Mouse (Mus musculus) spleen, embryonic (tissue): ENCODE data around the gene Tango2.

ENCODE experiments used
- CTCF ChIA-PET: fragments of 350-600 bp; sonication (Branson Sonifier 250); formaldehyde crosslinking; loops from one replicate; lab custom pipeline; 2022; lab: Charles Lee

Gene Tango2

DNA sequence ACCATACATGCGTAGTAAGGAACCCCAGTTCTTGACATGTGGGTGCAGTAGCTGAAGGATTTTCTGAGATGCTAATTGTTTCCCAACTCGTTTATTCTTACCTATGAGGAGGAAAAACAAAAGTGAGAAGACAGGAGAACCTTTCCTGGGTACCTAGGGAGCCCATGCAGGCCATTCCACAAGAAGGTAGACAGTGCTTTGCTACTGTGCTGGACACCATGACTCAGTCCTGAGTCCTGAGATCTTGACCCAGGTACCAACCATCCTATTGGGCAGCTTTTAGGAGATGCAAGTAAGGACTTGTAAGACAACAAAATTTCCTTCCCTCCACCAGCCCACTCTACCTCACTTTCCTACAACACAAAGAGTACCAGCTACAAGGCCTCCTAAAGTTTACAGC is 89.7 kb downstream of the Tango2 start, which contains the start of gene Gm49776:
Gene Gm49776 (minus strand): TSS at position 101 of the 400 bp plus-strand sequence.
- CTCF ChIA-PET: no interaction called here

DNA sequence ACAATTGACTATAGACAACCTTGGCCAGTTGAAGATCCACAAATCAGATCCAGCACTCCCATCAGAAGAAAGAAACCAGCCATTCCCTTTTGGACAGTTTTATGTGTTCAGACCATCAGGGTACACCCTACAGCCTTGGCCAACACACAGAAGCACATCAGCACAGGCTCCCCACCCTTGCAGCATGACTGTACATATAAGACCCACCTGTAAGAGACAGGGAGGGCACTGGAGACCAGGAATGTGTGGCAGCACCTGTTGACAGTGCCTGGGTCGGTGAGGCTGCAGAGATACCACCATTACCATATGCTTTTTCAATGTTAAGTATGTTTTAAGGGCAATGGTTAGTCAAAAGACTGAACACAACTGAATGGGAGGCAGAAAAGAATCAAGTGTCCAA is 94.0 kb downstream of the Tango2 start:
- CTCF ChIA-PET: no interaction called here

DNA sequence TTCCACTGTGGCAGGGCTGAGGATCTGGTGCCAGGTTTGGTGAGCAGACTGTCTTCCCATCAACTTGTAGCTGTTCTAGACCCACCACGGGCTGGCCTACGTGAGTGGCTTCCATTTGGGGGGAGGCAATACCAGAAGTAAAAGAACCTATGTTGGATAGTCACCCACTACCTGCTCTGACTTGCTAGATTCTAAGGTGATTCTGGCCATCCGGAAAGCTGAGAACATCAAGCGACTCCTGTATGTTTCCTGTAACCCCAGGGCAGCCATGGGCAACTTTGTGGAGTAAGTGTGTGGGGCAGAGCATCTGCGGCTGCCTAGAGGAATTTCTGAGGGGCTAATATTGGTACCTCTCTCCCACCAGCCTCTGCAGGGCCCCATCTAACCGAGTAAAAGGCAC is 95.2 kb downstream of the Tango2 start:
- CTCF ChIA-PET: no interaction called here

DNA sequence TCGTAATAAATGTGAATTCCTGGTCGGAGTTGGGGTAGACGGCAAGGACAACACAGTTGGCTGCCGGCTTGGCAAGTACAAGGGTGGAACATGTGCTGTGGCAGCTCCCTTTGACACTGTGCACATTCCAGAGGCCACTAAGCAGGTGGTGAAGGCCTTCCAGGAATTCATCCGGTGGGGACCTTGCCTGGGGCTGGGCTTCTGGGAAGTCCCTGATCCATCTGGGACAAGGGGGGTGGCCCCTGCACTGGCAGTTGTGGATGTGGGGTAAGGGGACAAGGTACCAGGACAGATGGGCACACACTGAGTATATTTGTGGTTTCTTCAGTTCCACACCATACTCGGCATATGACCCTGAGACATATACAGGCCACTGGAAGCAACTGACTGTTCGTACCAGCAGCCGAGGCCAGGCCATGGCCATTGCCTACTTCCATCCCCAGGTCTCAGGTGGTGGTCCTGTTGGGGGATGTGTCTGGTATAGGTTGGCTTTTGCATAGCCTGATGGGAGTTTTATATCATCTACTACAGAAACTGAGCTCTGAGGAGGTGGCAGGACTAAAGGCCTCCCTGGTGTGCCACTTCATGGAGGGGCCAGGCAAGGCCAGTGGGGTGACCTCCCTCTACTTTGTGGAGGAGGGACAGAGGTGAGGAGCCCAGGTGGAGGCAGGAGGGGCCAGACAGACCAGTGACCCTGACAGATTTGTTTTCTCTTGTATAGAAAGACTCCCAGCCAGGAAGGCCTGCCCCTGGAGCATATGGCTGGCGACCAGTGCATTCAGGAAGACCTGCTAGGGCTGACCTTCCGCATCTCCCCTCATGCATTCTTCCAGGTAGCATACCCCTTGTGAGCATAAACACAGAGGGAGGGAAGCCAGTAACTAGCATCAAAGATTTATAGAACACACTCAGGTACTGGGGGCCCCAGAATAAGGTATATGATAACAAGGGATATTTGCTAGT is 96.8 kb downstream of the Tango2 start:
- CTCF ChIA-PET: no interaction called here
